Mouse (Mus musculus): ENCODE measurements at regions not wholly inside any gene's neighbourhood (a gene's known extent, or its start where the extent isn't known, plus 50 kb on each side); places are given as distances from the start of the nearest gene placed in this dataset.
"Not testable (repeated sequence)": the region's sequence is repeated elsewhere in the genome, so short reads cannot be mapped to it uniquely, and the experiment has no call there.

GRCm38 (mm10) chr5:61240498-61240897 lies 568.1 kb upstream of the G6pd2 start:
- DNase-seq (ENCODE audit: low spot score in 2 of 2), result no peak

- DNase-seq (ENCODE audit: low spot score in 2 of 2), result not testable (repeated sequence)
Observed at GRCm38 (mm10) chr5:61288506-61288905, 520.1 kb upstream of the G6pd2 start.

- no peak for DNase-seq (ENCODE audit: low spot score in 2 of 2)
Observed at GRCm38 (mm10) chr5:61314951-61315350, 493.7 kb upstream of the G6pd2 start.

- no peak for DNase-seq (ENCODE audit: low spot score in 2 of 2)
Observed at GRCm38 (mm10) chr5:61351372-61351771, 457.2 kb upstream of the G6pd2 start.

- peak in 1 of 2 experiments; percentile 7 for DNase-seq (ENCODE audit: low spot score in 2 of 2)
Observed at GRCm38 (mm10) chr5:61355263-61355981, 453.2 kb upstream of the G6pd2 start.

GRCm38 (mm10) chr5:61372901-61373300 lies 435.7 kb upstream of the G6pd2 start:
- no peak for DNase-seq (ENCODE audit: low spot score in 2 of 2)

- DNase-seq (ENCODE audit: low spot score in 2 of 2), result no peak
Observed at GRCm38 (mm10) chr5:61394977-61395708, 413.5 kb upstream of the G6pd2 start.
